Mouse (Mus musculus) gastrocnemius, postnatal 10 days (tissue): ENCODE results near the gene Hivep3. TPM values are rescaled to one million over a fixed set of nuclear protein-coding genes. Genes with fewer than 3 reads are reported as not detected.

Experiments used
- DNase-seq: peaks from one replicate; pipeline ENCODE4 v3.0.0; 2021; ENCODE audit warnings: mixed read lengths
- total RNA-seq, 2 experiments: library from RNA; stranded (reverse); gene quantifications; 2 replicates each; pipeline ENCODE4 v1.2.3; 2021

Gene Hivep3
- total RNA-seq, 2 experiments from 2014 or later = 3.5 to 3.9 TPM

- DNase-seq = no peak
Observed at GRCm38 (mm10) chr4:120061727-120062126, 328.1 kb downstream of the Hivep3 start.

- DNase-seq = no peak
Observed at GRCm38 (mm10) chr4:120062198-120062597, 328.6 kb downstream of the Hivep3 start.

- DNase-seq = no peak
Observed at GRCm38 (mm10) chr4:120062754-120063153, 329.2 kb downstream of the Hivep3 start.

GRCm38 (mm10) chr4:120063353-120064124 is 330.0 kb downstream of the Hivep3 start:
- DNase-seq = no peak

GRCm38 (mm10) chr4:120064696-120065095 is 331.1 kb downstream of the Hivep3 start, which contains the start of gene AL607142.1:
AL607142.1 (plus strand) TSS chr4:120064996.
- DNase-seq = no peak

GRCm38 (mm10) chr4:120066841-120067591 is 333.4 kb downstream of the Hivep3 start:
- peak; percentile 32 for DNase-seq

- no peak for DNase-seq
Observed at GRCm38 (mm10) chr4:120067592-120068235, 334.1 kb downstream of the Hivep3 start.

- DNase-seq = no peak
Observed at GRCm38 (mm10) chr4:120068883-120069581, 335.4 kb downstream of the Hivep3 start.

- no peak for DNase-seq
Observed at GRCm38 (mm10) chr4:120069582-120069980, 336.0 kb downstream of the Hivep3 start.

GRCm38 (mm10) chr4:120071411-120071810 is 337.8 kb downstream of the Hivep3 start:
- no peak for DNase-seq

- peak; percentile 36 for DNase-seq
Observed at GRCm38 (mm10) chr4:120071842-120072507, 338.4 kb downstream of the Hivep3 start.

- DNase-seq = no peak
Observed at GRCm38 (mm10) chr4:120074061-120074460, 340.5 kb downstream of the Hivep3 start.

- DNase-seq = no peak
Observed at GRCm38 (mm10) chr4:120077322-120077721, 343.7 kb downstream of the Hivep3 start.

GRCm38 (mm10) chr4:120082527-120082926 is 348.9 kb downstream of the Hivep3 start:
- DNase-seq = no peak

- no peak for DNase-seq
Observed at GRCm38 (mm10) chr4:120083700-120084099, 350.1 kb downstream of the Hivep3 start.

GRCm38 (mm10) chr4:120089536-120089935 is 356.0 kb downstream of the Hivep3 start:
- no peak for DNase-seq

- peak; percentile 41 for DNase-seq
Observed at GRCm38 (mm10) chr4:120091997-120092783, 358.6 kb downstream of the Hivep3 start.

- DNase-seq = no peak
Observed at GRCm38 (mm10) chr4:120096935-120097334, 363.4 kb downstream of the Hivep3 start.

GRCm38 (mm10) chr4:120101186-120101585 is 367.6 kb downstream of the Hivep3 start:
- DNase-seq = no peak

GRCm38 (mm10) chr4:120104599-120104998 is 371.0 kb downstream of the Hivep3 start:
- DNase-seq = peak; percentile 84

- no peak for DNase-seq
Observed at GRCm38 (mm10) chr4:120106362-120106761, 372.8 kb downstream of the Hivep3 start.
